Mouse (Mus musculus) testis, postnatal 10 days (tissue): Measurements from ENCODE around the gene Bcl2l10.
"Not testable (repeated sequence)": the region's sequence is repeated elsewhere in the genome, so short reads cannot be mapped to it uniquely, and the experiment has no call there.

Experiments
- DNase-seq: peaks from one replicate; pipeline ENCODE4 v3.0.0; 2021; ENCODE audit warnings: low spot score

Gene Bcl2l10

DNA sequence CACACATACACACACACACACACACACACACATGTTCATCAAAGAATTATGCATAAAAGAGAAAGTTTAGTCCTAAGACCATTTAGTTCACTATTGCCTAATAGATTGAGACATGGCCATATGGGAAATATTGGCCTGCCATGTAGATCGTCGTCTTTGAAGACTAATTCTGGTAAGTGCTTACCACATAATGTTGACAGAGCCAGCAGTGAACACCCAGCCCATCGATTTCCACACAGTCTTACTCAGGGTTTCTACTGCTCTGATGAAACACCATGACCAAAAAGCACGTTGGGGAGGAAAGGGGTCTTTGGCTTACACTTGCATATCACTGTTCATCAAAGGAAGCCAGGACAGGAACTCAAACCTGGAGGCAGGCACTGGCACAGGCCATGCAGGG, 5.1 kb upstream of the Bcl2l10 start:
- DNase-seq: no peak

DNA sequence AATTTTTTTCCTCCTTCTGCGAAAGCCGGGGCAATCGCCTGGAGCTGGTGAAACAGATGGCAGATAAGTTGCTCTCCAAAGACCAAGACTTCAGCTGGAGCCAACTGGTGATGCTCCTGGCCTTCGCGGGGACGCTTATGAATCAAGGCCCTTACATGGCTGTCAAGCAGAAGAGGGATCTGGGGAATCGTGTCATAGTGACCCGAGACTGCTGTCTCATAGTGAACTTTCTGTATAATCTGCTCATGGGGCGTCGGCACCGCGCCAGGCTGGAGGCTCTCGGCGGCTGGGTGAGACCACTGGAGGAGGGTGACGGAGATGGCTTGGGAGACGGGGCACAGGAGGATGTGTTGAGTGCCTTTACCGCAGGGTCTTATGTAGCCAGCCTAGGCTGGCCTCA, 508 bp downstream of the Bcl2l10 start:
- DNase-seq: no peak

DNA sequence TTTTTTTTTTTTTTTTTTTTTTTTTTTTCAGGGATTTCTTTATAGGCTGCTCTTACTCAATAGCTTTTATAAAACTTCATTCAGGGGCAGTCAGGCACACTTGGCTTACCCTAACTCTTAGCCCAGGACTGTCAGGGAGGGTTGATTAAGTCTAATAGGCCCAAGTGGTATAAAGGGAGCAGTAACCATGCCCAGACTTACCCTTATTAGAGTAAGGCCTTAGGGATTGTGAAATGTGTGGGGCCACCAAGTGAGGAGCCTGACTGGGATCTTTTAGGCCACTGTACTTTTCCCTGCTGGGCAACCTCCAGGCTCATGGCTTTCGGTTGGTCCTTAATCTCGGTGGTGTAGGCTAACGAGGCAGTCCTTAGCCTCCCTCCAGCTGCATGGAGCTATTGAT, 1.1 kb downstream of the Bcl2l10 start:
- no peak for DNase-seq

DNA sequence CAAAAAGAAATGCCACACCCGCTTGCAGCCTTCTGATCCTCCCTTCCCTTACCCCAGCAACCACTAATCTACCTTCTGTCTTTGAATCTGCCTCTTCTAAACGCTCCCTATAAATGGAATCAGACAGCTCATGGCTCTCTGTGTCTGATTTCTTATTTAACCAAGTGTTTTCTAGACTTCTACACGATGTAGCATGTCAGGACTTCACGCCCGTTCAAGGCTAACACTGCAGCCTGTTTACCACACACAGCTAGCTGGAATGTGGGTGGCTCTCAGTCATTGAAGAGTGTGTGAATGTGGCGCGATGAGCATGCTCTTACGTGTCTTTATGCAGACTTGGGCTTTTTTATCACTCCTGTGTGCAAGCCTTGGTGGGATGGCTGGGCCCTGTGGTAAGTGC, 5.5 kb downstream of the Bcl2l10 start:
- DNase-seq: no peak

DNA sequence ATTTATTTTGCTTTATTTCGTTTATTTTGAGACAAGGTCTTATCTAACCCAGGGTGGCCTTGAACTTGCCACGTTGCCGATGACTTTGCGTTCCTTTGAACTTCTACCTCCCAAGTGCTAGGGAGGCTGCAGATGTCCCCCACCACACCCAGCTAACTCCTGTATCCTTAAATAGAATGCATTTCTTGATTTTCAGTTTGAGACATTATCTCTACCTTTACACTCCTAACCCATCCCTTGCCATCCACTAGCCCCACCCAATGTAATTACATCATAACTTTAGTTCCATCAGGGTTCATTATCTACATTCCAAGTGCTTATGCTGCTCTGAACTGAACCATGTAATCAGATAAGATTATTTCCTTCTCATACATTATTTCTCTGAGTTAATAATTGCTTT, 8.2 kb downstream of the Bcl2l10 start:
- DNase-seq: no peak

DNA sequence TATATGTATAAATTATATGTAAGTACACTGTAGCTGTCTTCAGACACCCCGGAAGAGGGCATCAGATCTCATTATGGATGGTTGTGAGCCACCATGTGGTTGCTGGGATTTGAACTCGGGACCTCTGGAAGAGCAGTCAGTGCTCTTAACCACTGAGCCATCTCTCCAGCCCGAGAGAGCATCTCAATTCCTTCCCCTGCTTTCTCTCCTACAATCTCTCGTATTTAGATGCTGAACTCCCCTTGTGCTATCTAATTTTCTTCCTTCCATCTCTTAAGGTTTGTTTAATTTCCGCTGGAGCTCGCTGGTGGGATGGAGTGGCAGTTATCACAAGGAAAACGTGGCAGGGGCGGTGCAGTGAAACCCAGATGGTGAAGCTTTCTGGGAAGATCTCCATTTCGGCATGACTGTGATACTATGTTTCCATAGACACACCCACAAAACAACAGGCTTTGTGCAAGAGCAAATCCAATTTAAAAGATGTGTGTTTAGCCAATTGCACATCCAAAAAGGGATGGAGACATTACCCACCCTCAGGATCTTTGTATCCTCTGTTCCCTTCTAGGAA, 9.6 kb downstream of the Bcl2l10 start:
- no peak for DNase-seq

DNA sequence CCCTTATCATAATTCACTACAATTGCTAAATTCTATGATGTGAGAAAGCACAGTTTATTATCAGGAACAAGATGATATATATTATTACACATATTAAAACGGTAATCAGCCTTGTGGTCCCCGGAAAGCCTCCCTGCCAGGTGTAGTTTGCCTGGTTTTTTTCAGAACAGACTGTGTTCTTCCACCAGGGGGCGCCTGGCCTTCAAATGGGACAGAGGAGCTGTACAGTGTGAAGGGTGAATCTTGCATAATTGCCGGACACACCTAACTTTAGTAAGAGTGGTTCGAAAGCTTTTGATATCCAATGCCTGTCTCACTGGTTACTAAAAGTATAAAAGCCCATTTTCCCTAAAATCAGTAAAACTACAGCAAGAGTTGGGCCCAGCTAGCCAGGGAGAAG, 14.1 kb downstream of the Bcl2l10 start:
- DNase-seq: peak; percentile 95

DNA sequence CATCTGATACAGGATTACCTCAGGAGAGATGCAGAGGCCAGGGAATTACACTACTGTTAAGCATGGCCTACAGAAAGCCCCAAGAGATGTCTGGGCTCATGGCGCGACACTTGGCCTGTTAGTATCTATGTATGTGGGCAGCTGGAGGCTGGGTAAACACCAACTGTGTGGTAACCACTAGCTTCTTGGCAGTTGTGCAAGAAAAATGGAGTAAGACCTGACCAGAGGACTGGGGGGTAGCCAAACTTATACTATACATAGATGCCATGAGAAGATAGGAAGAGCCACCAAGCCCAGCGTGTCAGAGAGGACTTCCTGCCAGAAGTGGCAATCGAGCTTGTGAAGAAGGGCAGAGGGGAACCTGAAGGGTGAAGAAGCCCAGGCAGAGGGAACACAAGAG, 14.6 kb downstream of the Bcl2l10 start:
- no peak for DNase-seq

DNA sequence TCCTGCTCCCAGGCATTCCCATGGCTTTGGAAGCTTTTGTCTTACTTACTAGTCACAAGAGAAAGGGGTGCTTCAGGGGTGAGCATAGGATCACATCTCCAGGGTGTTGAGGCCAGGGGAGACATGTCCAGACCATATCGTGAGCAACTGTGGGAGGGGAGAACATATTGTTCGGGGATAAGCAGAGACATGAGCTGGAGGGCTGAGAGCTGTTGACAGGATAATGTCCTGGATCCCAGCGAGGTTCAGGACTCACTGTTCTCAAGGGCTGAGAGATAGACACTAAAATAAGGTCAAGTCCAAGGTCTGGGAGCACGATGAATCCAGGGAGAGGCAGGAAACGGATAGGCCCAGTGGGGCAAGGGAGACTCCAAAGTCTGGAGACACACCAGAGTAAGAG, 15.4 kb downstream of the Bcl2l10 start:
- DNase-seq: peak; percentile 51

DNA sequence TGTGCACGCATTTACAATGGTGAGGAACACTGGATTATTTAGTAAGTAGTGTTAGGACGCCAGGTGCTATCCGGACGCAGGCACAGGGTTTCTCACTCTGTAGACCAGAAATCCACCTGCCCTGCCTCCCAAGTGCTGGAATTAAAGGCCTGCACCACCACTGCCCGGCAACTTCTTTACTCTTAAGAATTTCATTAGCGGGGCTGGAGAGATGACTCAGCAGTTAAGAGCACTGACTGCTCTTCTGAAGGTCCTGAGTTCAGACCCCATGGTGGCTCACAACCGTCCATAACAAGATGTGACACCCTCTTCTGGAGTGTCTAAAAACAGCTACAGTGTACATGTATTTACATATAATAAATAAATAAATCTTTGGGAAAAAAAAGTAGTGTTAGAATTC, 16.1 kb downstream of the Bcl2l10 start:
- not testable (repeated sequence) for DNase-seq

DNA sequence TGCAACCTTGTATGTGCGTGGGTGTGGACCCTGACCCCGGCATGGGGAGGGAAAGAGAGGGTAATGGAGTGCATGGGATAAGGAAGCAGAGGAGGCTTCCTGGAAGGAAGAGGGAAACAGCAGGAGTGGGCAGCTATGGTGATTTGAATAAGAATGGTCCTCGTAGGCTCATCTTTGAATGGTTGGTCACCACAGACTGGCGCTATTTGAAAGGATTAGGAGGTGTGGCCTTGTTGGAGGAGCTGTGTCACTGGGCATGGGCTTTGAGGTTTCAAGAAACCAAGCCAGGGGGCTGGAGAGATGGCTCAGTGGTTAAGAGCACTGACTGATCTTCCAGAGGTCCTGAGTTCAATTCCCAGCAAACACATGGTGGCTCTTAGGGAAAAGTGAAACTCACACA, 17.6 kb downstream of the Bcl2l10 start:
- DNase-seq: no peak

DNA sequence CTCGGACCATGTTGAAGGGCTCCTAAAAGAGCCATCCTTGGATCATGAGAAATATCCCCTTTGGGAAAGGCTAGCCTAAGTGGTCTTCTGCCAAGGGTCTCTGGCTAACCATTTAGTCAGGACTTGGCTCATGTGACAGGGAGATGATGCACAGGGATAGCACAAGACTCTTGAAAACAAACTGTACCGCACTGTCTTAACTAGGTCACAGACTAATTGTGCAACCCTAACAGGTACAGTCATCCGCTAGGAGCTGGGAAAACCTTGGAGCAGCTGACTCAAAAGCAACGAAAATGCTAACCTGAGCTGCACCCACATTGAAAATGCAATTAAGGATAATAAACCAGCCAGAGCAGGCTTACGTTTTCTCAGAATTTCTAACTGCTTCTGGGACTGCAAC, 18.6 kb downstream of the Bcl2l10 start:
- DNase-seq: no peak

DNA sequence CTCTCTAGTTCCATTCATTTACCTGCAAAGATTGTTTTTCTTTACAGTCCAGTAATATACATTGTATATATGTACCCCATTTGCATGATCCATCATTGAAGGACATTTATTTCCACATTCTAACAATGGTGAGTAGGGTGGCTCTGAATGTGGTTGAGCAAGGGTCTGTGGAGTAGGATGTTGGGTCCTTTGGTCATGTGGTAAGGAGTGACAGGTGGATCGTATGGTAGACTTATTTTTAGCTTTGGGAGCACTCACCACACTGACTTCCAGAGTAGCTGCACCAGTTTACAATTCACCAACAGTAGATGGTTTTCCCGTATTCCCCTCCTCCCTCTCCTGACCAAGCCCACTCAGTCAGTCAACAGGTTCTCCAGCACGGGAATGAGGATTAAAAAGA, 21.2 kb downstream of the Bcl2l10 start:
- no peak for DNase-seq

DNA sequence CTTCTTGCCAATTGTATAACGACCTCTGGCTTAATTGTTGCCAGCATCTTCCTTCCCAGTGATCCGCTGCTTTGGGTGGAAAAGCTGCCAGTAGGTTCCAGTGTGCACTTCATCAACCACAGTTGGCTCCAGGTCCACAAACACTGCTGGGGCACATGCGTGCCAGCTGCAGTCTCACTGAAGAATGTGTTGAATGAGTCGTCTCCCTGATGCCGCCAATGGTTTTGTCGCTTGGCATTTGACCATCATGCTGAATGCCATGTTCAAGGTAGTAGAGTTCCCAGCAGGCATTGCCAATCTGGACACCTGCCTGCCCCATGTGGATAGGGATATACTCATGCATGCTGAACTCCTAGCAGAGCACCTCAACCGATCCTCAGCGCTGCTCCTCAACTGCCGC, 28.0 kb downstream of the Bcl2l10 start:
- no peak for DNase-seq

DNA sequence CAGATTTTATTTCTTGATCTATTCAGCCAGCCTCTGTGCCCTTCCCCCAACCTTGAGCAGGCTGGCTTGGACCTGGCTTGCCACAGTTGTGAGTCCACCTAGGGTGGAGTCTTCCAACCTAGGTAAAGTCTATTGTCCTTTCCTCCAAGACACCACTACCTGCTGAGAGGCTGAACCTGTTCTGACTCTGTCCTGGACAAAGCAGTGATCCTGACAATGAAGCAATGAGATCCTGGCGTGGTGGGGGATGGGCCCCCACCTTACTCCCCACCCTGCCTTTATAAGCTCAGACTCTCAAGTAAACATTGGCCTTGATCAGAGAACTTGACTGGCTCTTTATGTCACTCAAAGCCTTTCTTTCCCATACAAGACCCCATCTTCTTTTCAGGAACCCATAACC, 28.9 kb downstream of the Bcl2l10 start:
- DNase-seq: no peak

DNA sequence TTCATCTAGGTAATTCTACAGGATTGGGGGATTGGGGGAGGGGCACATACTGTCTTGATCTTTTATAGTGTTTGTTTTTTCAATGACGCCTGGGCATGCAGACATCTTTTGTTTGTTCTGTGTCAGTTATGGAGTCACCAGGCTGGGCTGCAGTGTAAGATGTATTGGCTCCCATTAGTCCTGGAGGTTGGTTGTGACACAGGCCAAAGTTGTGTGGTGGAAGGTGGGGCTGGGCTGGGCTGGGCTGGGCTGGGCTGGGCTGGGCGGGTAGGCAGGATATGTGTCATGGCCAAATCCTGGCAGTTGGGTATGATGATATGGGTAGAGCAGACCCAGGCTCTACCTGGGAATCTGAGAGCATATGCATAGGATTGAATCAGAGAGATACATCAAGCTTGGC, 31.2 kb downstream of the Bcl2l10 start:
- no peak for DNase-seq

DNA sequence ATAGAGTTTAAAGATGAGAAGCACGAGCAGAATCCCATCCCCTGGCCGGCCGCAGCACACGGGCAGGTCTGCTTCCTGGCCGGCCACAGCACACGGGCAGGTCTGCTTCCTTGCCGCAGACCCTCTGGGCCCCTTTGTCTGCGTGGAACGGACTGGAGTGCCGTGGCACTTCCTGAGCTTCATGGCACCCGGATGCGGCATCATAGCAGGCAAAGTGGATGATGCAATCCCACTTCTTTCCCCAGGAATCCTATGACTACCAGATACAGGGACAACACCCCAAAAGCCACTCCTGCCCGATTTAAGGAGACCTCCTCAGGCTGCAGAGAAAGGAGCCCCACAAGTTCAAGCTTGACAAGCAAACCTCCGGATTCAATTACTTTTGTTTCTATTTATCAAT, 35.3 kb downstream of the Bcl2l10 start:
- DNase-seq: no peak

DNA sequence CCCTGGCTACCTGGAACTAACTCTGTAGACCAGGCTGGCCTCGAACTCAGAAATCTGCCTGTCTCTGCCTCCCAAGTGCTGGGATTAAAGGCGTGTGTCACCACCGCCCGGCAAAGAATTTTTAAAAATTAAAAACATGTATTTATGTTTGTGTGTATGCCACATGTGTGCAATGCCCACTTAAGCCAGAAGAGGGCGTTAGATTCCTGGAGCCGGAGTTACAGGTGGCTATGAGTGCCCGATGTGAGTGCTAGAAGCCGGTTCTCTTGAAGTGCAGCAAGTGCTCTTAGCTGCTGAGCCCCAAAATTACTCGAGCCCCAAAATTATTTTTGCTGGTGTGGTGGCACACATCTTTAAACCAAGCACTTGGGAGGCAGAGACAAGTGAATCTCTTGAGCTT, 36.2 kb downstream of the Bcl2l10 start:
- DNase-seq: no peak

DNA sequence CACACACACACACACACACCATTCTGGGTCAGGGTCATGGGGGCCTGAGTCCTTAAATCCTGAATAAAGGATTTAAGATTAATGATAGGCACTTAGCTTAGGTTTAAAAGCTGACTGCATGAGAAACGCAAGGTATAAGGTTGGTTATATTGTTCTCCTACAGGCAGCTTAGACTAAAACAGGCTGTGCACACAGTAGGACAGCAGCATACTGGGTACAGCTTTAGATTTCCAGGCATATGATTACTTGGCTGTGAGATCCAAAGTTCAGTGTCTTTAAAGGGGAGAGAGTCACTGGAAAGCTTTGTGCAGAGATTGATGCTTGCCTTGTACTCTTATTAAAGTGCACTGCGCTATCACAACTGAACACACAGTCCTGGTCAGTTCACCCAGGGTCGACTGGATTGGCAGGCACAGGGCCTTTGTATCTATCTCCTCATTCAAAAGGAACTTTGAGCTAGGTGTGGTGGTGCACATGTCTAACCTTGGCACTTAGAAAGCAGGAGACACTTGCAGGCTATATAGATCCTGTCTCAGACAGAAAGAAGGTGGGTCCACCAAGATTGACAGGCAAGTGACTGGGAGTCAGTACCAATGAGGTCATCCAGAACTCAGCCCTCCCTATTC, 36.9 kb downstream of the Bcl2l10 start:
- DNase-seq: no peak

DNA sequence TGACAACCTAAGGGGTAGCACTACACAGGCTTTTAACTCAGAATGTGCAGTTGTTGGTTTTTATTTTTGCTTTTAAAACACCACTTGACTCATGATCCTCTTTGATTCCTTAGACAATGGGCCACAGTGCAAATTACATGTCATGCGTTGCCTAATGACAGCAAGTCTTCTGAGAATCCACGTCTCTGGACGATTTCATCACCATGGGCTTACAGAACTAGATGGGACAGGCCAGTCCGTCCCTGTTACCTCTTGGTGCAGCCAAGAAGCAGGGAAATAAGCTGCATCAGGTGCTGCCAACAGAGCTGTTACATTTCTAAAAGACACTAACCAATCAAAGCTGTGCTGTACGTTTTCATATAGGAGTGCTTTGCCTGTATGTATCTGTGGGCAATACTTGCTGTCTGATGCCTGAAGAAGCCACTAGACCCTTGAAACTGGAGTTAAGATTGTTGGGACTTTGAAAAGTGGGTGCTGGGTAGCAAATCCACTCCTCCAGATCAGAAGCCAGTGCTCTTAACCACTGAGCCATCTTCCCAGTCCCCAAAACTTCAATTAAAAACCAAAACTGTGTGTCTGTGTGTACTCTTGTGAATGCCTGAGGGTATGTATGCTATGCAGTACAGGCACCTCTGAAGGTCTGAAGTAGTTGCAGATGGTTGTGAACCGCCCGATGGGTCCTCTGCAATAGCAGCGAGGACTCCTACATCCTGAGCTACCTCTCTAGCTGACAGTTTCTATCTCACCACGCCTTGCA, 37.8 kb downstream of the Bcl2l10 start:
- DNase-seq: no peak

DNA sequence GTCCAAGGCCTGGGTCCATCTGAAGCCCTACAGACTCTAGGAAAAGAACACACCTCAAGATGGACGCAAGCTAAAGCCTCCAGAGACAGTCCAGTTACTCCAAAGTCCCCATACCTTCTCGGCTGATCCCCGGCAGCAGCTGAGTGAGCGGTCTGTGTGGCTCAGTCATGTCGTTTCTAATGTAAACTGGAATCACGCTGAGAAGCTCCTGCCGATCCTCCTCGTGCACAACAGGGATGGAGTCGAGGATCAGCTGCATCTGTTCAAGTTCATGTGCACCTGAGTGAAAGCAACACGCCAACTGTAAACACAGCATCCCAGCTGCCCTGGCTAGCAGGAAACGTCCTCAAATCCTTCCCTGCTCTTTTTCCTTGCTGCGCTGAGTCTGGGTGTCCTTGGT, 45.7 kb downstream of the Bcl2l10 start:
- DNase-seq: no peak

DNA sequence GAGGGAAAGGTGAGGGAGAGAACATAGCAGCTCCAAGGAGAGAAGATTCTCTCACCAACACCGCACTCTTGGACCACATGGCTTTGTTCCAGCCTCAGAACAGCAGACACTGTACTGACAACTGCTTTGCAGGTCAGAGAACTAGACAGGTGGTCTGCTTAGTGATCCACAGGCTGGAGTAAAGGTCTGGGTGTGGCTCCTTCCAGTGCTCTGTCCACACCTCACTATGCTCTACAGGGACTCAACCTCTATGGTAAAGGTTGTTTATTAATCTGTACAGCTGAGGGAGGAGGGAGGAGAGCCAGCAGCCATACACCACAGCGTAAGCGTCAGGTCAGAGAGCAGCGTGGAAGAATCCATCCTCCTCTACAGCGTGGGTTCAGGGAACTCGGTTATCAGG, 48.4 kb downstream of the Bcl2l10 start:
- no peak for DNase-seq

DNA sequence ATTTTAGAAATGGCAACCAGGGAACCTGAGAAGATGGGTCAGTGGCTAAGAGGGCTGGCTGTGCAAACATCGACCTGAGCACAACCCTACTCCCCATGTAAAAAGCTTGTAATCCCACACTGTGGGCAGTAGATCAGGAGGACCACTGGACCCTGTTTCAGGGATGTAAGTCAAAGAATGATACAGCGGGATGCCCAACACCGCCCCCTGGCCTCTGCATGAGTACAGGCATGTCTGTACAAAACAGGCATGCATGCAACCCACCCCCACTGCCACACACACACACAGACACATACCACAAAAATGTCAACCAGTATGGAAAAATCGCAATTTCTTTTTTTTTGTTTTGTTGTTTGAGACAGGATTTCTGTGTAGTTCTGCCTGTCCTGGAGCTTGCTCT, 51.5 kb downstream of the Bcl2l10 start:
- DNase-seq: no peak

DNA sequence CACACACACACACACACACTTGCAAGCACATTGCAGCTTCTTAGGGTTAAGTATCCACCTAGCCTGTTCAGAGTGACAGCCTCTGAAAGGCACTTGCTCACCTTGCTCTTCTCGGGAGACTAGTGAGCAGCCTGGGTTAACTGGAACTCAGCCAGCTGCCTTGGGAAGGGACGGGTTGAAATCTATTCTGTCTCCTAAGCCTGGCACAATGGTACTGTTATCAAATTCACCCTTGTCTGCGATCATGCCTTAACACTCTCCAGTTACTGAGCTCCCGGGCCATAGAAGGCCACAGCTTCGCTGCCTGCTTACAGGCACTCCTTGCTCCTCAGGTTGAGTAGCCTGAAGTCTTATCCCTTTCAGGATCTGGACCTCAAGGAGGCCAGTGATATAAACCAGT, 53.1 kb downstream of the Bcl2l10 start:
- DNase-seq: no peak
